Mouse (Mus musculus) brain, embryonic 14.5 days (tissue): Measurements from ENCODE around the gene Myo15b.

Source experiments
- CTCF ChIP-seq: fragments of 200-500 bp; IDR thresholded peaks from 2 replicates; pipeline ENCODE4 v1.5.1; 2012; ENCODE audit warnings: inconsistent platforms, mild to moderate bottlenecking, moderate library complexity, borderline replicate concordance; ENCODE audit not compliant: insufficient read depth, insufficient read length; ENCODE audit errors: extremely low read depth
- POLR2A ChIP-seq: fragments of 200-500 bp; IDR thresholded peaks from 2 replicates; pipeline ENCODE4 v1.6.1; 2012; ENCODE audit warnings: mild to moderate bottlenecking, inconsistent platforms, borderline replicate concordance; ENCODE audit not compliant: poor library complexity, insufficient read depth, insufficient read length, severe bottlenecking; ENCODE audit errors: extremely low read depth

GRCm38 (mm10) chr11:115898446-115898845 lies 40.2 kb downstream of the Myo15b start:
- no peak for TF ChIP-seq CTCF
- no peak for TF ChIP-seq POLR2A
